Mouse (Mus musculus): ENCODE measurements at regions not wholly inside any gene's neighbourhood (a gene's known extent, or its start where the extent isn't known, plus 50 kb on each side); places are given as distances from the start of the nearest gene placed in this dataset.
A peak's percentile ranks its signal among the peaks of the same experiment; 100 is the strongest.

DNA sequence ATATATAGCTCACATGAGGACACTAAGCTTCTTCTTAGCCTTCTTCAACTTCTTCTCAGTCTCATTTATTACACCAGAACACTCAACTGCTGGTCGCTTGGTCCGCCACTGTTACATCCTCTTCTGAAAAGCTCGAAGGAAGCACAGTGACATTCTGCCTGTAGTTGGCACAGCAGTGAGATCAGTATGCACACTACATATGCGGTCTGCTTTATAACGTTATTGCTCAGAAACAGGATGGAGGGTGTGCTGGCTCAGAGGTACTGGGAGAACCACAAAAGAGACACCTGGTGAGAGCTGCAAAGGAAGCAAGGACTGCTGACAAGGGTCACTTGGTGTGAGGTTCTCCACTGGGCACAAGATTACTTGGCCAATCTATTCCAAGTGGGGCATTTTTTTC, 179.5 kb downstream of the Ets1 start:
- Histone ChIP-seq H3K36me3 (no peaks in the 10 kb centered on the region), H3K9me3 (no peaks in the 10 kb centered on the region), H3K4me1 (replicated peaks) (peaks cover 25% of the 10 kb centered on the region), H3K27ac (no peak overlapping the region), H3K9ac (replicated peaks) (no peak overlapping the region), H3K27me3 (no peaks in the 10 kb centered on the region; the same call in 1 of the 2 replicates), H3K4me2 (no peak overlapping the region), H3K4me3 (replicated peaks) (no peak overlapping the region)
- ATAC-seq (ENCODE audit: insufficient number of reproducible peaks, insufficient read depth, low FRiP score, low TSS enrichment, low read depth) = no peak
- WGBS = 92% methylated on average over 5 of the region's 5 CpGs

DNA sequence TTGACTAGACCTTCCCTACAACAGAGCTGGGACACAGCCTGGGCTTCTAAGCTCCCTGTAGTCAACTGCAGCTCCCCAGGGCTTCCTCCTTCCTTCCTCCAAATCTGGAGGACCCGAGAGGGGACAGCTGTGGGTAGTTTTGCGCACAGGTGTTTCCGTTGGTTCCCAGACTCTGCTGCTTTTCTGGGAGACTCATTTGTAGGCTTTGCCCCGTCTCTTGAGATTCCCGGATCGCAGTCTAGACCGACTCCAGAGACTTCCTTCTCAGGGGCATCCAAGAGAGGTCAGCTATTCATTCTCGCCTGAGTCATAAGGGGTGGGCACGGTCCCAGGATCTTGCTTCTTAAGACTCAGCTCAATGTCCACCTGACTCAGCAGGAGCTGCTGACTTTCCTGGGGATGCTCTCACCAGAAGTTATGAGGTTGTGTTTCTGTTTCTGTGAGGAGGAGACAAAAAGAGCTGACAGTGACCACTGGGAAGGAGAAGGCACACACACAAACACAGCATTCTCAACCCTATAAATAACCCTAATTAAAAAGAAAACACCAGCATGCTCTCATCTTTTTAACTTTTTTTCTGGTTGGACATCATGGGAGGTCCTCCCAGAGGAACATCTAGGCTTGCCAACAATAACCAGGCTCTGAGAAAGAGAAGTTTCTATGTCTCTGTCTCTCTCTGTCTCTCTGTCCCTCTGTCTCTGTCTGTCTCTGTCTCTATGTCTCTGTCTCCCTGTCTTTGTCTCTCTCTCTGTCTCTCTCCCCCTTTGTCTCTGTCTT, 180.8 kb downstream of the Ets1 start:
- no peak overlapping the region for H3K4me2 ChIP-seq
- H3K27me3 ChIP-seq = no peaks in the 10 kb centered on the region; the same call in 1 of the 2 replicates
- H3K9ac ChIP-seq (replicated peaks) = no peak overlapping the region
- WGBS = 69% methylated on average over 9 of the region's 9 CpGs
- H3K36me3 ChIP-seq = no peaks in the 10 kb centered on the region
- no peak overlapping the region for H3K4me3 ChIP-seq (replicated peaks)
- H3K27ac ChIP-seq = 0 out of 2 replicates have a peak overlapping the region, but pooled peaks have one; percentile 18
- peaks cover 25% of the 10 kb centered on the region for H3K4me1 ChIP-seq (replicated peaks)
- H3K9me3 ChIP-seq = no peaks in the 10 kb centered on the region
- ATAC-seq (ENCODE audit: insufficient number of reproducible peaks, insufficient read depth, low FRiP score, low TSS enrichment, low read depth) = no peak

DNA sequence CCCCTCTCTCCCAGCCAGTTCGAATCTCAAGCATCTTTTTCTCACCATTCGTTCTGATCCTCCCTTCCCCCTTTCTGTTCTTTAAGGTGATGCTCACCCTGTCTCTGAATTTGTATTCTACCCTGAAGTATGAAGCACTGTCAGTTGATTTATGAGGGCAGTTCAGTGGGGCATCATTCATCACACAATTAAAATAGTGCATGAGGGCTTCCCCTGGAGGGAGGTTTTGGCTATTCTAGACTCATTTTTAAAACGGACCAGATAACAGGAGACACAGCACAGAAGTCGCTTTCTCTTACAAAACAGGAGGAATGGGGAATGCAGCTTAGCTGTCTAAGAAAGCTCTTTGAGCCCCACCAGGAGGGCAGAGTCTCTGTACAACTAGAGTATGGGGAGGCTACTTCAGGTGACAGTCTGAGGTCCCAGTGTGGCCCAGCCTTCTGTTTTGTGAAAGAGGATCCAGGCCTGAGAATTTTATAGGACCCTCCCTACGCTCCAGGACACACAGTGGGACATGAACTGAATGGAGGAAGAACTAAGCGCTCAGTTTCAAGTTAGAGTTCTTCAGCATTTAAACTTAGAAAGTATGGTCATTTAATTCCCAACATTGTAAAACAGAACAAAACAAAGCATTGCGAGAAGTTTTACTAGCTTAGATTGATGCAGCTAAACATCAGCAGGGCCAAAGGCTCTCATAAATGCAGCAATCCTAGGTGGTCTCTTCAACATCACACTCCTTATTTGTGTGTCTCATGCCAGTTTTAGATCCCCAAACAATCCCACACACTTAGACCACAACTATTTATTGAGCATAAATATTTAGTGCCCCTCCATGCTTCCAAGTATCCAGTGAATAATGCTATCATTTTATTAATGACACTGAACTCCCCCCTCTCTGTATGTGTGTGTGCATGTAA, 181.7 kb downstream of the Ets1 start:
- no peaks in the 10 kb centered on the region; the same call in 1 of the 2 replicates for H3K27me3 ChIP-seq
- no peaks in the 10 kb centered on the region for H3K9me3 ChIP-seq
- peaks cover 25% of the 10 kb centered on the region for H3K4me1 ChIP-seq (replicated peaks)
- no peak overlapping the region for H3K27ac ChIP-seq
- H3K36me3 ChIP-seq = no peaks in the 10 kb centered on the region
- no peak overlapping the region for H3K9ac ChIP-seq (replicated peaks)
- no peak overlapping the region for H3K4me2 ChIP-seq
- no peak overlapping the region for H3K4me3 ChIP-seq (replicated peaks)
- 43% methylated on average over 7 of the region's 7 CpGs for WGBS
- no peak for ATAC-seq (ENCODE audit: insufficient number of reproducible peaks, insufficient read depth, low FRiP score, low TSS enrichment, low read depth)

DNA sequence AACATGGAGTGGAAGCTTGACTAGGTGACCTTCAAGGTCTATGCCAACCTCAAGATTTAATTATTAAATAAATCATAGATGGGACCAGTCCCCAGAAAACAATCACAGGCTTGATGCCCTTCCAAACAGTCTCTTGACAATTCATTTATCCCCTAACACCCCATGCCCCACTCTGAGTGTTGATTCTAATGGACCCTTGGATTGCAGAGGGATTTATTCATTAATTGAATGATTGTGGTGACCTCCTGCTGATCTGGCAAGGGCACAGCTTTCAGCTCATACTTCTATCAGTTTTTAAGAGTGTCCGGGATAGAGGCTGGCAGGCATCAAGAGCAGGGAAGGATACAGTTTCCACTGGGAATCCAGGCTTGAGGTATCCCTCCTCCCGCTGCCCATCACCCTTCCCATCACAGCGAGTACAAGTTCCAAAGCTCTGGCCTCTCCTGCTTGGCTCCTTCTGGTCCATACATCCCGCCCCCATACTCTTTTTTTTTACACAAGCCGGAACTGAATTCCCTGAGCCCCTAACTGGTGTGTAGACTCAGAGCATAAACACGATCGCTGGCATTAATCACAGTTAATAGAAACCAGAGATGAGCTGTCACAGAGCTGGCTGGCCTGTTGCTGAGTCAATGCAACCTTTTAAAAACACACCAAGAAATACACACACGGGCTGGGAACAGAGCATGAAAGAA, 187.6 kb downstream of the Ets1 start:
- Histone ChIP-seq H3K4me2 (peak overlapping the region; percentile 41), H3K27me3 (no peaks in the 10 kb centered on the region), H3K4me1 (replicated peaks) (peaks cover 18% of the 10 kb centered on the region), H3K36me3 (no peaks in the 10 kb centered on the region), H3K4me3 (replicated peaks) (no peak overlapping the region), H3K27ac (peak overlapping the region; percentile 47), H3K9me3 (no peaks in the 10 kb centered on the region), H3K9ac (replicated peaks) (no peak overlapping the region)
- 14% methylated on average over 8 of the region's 8 CpGs for WGBS
- peak; percentile 66 for ATAC-seq (ENCODE audit: insufficient number of reproducible peaks, insufficient read depth, low FRiP score, low TSS enrichment, low read depth)

DNA sequence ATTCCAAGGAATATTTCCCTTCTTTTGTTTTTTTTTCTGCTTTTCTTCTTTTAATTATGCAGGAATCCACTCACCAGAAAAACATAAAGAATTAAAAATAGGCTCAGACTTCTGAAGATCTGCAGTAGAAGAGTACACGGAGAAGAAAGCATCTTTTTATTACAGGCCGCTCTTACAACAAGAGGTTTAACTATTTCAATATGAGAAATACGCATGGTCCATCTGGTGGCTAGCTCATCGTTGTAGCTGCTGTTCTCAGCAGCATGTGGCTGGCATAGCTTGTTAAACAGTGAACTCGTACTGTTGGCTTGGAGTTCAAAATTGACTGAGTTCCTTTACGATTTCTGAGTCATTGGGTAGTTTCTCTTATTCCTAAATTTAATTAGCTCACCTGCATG, 188.1 kb downstream of the Ets1 start:
- H3K4me2 ChIP-seq = peak overlapping the region; percentile 41
- no peaks in the 10 kb centered on the region for H3K36me3 ChIP-seq
- peak overlapping the region; percentile 47 for H3K27ac ChIP-seq
- H3K4me1 ChIP-seq (replicated peaks) = peaks cover 15% of the 10 kb centered on the region
- ATAC-seq (ENCODE audit: insufficient number of reproducible peaks, insufficient read depth, low FRiP score, low TSS enrichment, low read depth) = 0 out of 2 replicates have a peak, but pooled peaks have one; percentile 68
- no peaks in the 10 kb centered on the region for H3K9me3 ChIP-seq
- WGBS = 13% methylated on average over 6 of the region's 6 CpGs
- H3K4me3 ChIP-seq (replicated peaks) = no peak overlapping the region
- no peak overlapping the region for H3K9ac ChIP-seq (replicated peaks)
- H3K27me3 ChIP-seq = no peaks in the 10 kb centered on the region

DNA sequence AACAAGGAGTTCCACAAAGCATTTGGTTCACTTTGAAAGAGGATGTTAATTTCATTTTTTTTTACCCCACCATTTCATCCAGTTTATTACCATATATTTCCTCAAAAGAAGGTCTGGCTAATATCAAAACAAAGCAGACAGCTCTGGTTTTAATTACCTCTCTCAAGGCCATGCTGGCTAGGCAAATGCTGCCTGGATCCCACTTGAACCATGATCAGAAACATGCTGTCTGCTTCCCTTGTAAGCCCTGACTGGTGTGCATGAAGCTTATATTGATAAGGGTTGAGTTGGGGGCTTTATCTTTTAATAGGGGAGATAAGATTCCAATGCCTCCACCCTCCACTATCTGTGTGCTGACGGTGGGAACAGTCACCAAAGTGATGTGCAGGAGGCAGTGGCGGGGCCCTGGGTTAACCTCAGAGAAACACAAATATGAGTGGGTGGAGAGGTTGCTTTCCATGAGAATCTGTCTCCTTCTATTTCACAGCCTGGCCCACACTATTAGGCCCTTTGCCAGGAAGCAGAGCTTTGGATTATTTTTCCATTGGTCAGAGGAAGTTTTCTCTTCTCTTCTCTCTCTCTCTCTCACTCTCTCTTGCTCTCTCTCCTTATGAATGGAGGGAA, 194.4 kb downstream of the Ets1 start:
- no peaks in the 10 kb centered on the region for H3K36me3 ChIP-seq
- H3K4me1 ChIP-seq (replicated peaks) = peaks cover 24% of the 10 kb centered on the region
- H3K9ac ChIP-seq (replicated peaks) = no peak overlapping the region
- ATAC-seq (ENCODE audit: insufficient number of reproducible peaks, insufficient read depth, low FRiP score, low TSS enrichment, low read depth) = no peak
- H3K4me2 ChIP-seq = no peak overlapping the region
- no peak overlapping the region for H3K4me3 ChIP-seq (replicated peaks)
- H3K27ac ChIP-seq = peak overlapping the region; percentile 78
- H3K27me3 ChIP-seq = no peaks in the 10 kb centered on the region
- no peaks in the 10 kb centered on the region for H3K9me3 ChIP-seq
- WGBS = 31% methylated on average over 2 of the region's 2 CpGs

DNA sequence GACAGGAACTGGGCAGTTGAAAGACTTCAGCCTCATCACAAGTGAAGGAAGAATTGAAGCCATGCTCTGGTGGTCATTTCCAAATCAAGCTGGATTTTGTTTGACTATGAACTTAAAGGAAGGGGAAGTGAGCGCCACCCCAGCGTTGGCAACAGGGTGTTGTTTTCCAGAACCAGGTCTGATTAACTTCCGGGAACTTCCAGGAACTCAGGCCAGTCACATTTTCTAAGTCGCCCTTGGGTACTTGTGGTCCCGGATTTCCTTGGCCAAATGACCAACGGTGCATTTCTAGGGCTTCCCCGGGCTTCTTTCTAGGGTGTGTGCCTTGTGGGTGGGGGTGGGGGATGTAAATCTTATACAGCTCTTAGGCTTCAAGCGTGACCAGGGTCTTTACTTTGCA, 197.4 kb downstream of the Ets1 start:
- no peak for ATAC-seq (ENCODE audit: insufficient number of reproducible peaks, insufficient read depth, low FRiP score, low TSS enrichment, low read depth)
- H3K27ac ChIP-seq = no peak overlapping the region
- peaks cover 45% of the 10 kb centered on the region for H3K4me1 ChIP-seq (replicated peaks)
- H3K4me2 ChIP-seq = no peak overlapping the region
- 89% methylated on average over 8 of the region's 8 CpGs for WGBS
- no peaks in the 10 kb centered on the region for H3K9me3 ChIP-seq
- no peaks in the 10 kb centered on the region for H3K27me3 ChIP-seq
- H3K9ac ChIP-seq (replicated peaks) = no peak overlapping the region
- no peaks in the 10 kb centered on the region for H3K36me3 ChIP-seq
- no peak overlapping the region for H3K4me3 ChIP-seq (replicated peaks)

DNA sequence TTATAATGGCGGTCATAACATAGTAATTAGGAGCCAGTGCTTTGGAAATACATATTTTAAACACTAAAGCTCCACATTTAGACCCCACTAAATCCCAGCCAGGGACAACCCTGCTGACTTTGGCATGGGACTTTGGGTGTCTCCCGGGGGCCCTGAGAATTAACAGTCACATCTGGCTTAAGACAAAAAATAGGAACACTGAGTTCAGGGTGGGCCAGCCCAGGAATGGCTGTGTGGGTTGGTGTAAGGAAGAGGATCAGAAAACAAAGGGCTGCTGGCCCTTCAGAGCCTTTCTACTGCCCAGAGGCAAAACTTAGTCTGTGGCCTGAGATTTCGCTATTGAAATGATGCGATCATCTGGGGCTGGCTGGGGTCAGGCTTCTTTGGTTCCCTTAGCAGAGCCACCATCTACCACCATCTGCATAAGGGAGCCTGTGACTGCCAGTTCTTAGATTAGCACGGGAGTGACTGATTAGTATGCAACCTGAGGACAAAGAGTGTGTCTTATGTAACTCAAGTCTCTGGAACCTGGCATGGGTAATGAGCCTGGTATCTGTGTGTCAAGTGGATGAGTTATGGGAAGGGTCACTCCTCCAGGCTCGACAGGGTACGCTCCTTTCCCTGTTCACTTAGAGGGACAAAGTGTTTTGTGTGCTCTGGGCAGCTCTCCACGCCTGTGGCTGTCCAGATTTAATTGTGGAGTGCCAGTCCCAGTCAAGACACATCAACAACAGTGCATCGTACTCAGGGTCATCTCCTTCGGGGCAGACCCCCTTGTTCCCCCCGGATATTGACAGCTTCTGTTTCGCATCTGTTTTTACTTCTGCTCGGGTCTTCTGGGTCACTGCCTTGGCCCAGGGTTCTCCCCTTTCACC, 199.0 kb downstream of the Ets1 start:
- 25% methylated on average over 13 of the region's 13 CpGs for WGBS
- Histone ChIP-seq H3K36me3 (no peaks in the 10 kb centered on the region), H3K9me3 (no peaks in the 10 kb centered on the region), H3K4me3 (replicated peaks) (no peak overlapping the region), H3K27ac (no peak overlapping the region), H3K27me3 (no peaks in the 10 kb centered on the region), H3K4me2 (no peak overlapping the region), H3K9ac (replicated peaks) (no peak overlapping the region), H3K4me1 (replicated peaks) (peaks cover 40% of the 10 kb centered on the region)
- no peak for ATAC-seq (ENCODE audit: insufficient number of reproducible peaks, insufficient read depth, low FRiP score, low TSS enrichment, low read depth)

DNA sequence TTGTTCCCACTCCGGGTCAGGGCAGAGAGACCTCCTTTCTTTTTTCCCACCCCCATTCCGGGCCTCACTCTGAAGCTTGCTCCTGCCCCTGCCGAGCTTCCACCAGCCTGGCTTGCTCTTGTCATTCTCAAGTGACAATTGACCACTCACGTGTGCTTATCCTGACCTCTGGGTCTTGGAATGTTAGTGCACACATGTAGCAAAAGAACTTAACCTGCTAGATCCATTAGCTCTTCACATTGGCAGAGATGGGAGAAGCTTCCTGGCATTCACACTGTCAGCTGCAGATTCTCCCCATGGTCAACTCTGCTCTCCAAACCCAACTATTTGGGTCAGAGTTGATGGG, 199.6 kb downstream of the Ets1 start:
- Histone ChIP-seq H3K4me1 (replicated peaks) (peaks cover 34% of the 10 kb centered on the region), H3K27ac (no peak overlapping the region), H3K36me3 (no peaks in the 10 kb centered on the region), H3K9me3 (no peaks in the 10 kb centered on the region), H3K4me2 (no peak overlapping the region), H3K4me3 (replicated peaks) (no peak overlapping the region), H3K27me3 (no peaks in the 10 kb centered on the region), H3K9ac (replicated peaks) (no peak overlapping the region)
- ATAC-seq (ENCODE audit: insufficient number of reproducible peaks, insufficient read depth, low FRiP score, low TSS enrichment, low read depth) = no peak
- 10% methylated on average over 4 of the region's 4 CpGs for WGBS

DNA sequence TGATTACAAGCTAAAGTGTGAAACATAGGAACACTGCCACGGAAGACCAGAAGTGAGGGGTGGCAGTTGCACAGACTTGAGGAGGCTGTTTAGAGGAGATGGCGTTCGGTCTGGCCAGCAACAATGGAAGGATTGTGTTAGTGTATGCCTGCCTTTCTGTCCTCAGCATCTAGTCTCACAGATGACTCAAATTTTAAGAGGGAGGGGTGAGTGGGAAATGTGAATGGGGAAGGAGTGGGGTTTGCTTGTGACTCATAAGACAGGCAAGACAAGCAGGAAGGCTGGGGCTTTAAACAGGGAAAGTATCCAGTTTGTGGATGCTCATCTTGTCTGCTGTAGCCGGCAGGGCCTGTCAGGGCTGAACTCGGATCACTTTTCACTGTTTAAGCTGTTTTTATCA, 200.3 kb downstream of the Ets1 start:
- H3K9ac ChIP-seq (replicated peaks) = no peak overlapping the region
- peak overlapping the region; percentile 11; the same call in 1 of the 2 replicates for H3K4me2 ChIP-seq
- 31% methylated on average over 5 of the region's 5 CpGs for WGBS
- H3K9me3 ChIP-seq = no peaks in the 10 kb centered on the region
- H3K27ac ChIP-seq = 0 out of 2 replicates have a peak overlapping the region, but pooled peaks have one; percentile 8
- H3K36me3 ChIP-seq = no peaks in the 10 kb centered on the region
- H3K4me3 ChIP-seq (replicated peaks) = no peak overlapping the region
- no peak for ATAC-seq (ENCODE audit: insufficient number of reproducible peaks, insufficient read depth, low FRiP score, low TSS enrichment, low read depth)
- no peaks in the 10 kb centered on the region for H3K27me3 ChIP-seq
- peaks cover 31% of the 10 kb centered on the region for H3K4me1 ChIP-seq (replicated peaks)

Measured in limb, embryonic 12.5 days (tissue).